Comparison of ENCODE assay signal across 11 mouse cellular contexts in genomic region chr4:131875242-131875641, GRCm38 (mm10). TPM values are rescaled to one million over a fixed set of nuclear protein-coding genes. Genes with fewer than 3 reads are reported as not detected.
DNase-seq lines count a peak whose midpoint lies in the region; ATAC-seq and TF ChIP-seq lines count a peak whose summit lies in the region.
"Had no signal": no experiment of that assay in that cellular context is flagged by ENCODE, and none has a peak within 500 bp of the region (broad histone marks: within the 10 kb centered on the region; RNA-seq: fewer than 3 reads in every experiment).

No protein-coding gene starts in this region.

- no peaks in the 10 kb centered on the region for H3K9me3 ChIP-seq in forebrain, postnatal 0 days (ENCODE audit: low read length)
- H3K9me3 ChIP-seq in liver, embryonic 16.5 days (replicated peaks; ENCODE audit: control insufficient read depth, low read length), result no peaks in the 10 kb centered on the region

- peak overlapping the region; percentile 79 for H3K4me2 ChIP-seq in forebrain, postnatal 0 days (ENCODE audit: low read depth)
- peak overlapping the region; percentile 80 for H3K4me2 ChIP-seq in liver, embryonic 16.5 days (ENCODE audit: low read depth, low read length)

- H3K79me2 ChIP-seq in heart, adult 2 months (replicated peaks; ENCODE audit: control insufficient read depth, insufficient read depth, low read length), result peaks cover 6% of the 10 kb centered on the region

- TF ChIP-seq EP300 in heart, adult 2 months (IDR thresholded peaks at IDR 0.05; ENCODE audit: insufficient read depth, low read depth, low read length), result no peak

- H3K4me3 ChIP-seq in heart, adult 2 months, result no peak overlapping the region
- H3K4me3 ChIP-seq in forebrain, postnatal 0 days (ENCODE audit: low read depth, low read length), result peak overlapping the region; percentile 92
- H3K4me3 ChIP-seq in liver, embryonic 16.5 days (ENCODE audit: low read depth, low read length), result peak overlapping the region; percentile 100

- no peak for TF ChIP-seq POLR2A in heart, adult 2 months (IDR thresholded peaks at IDR 0.05; ENCODE audit: insufficient read depth, low read depth, low read length)

- no peaks in the 10 kb centered on the region for H3K27me3 ChIP-seq in heart, adult 2 months (ENCODE audit: control insufficient read depth, insufficient read depth, low read length)
- H3K27me3 ChIP-seq in forebrain, postnatal 0 days (ENCODE audit: insufficient read depth, low read length), result no peaks in the 10 kb centered on the region
- H3K27me3 ChIP-seq in liver, embryonic 16.5 days (ENCODE audit: control insufficient read depth, insufficient read depth, low read depth, low read length), result no peaks in the 10 kb centered on the region

- ATAC-seq in forebrain, postnatal 0 days, result no peak
- ATAC-seq in liver, embryonic 16.5 days (ENCODE audit: low read depth), result no peak
- ATAC-seq: CD4-positive, CD25-positive, alpha-beta regulatory T cell, adult 4 months had no signal

- 0 out of 2 replicates have a peak overlapping the region, but pooled peaks have one; percentile 28 for H3K9ac ChIP-seq in heart, adult 2 months (ENCODE audit: low read depth, low read length)
- H3K9ac ChIP-seq in forebrain, postnatal 0 days, result peak overlapping the region; percentile 99
- H3K9ac ChIP-seq in liver, embryonic 16.5 days (ENCODE audit: low read depth, low read length), result peak overlapping the region; percentile 100

- intact Hi-C loops in heart, adult 2 months (cut with DNase I), result loop anchor here (2.0 kb wide), 1 partner anchor 40 kb away; no protein-coding TSS in a partner anchor

- H3K36me3 ChIP-seq in heart, adult 2 months (ENCODE audit: control insufficient read depth, insufficient read depth, low read length), result peaks cover 33% of the 10 kb centered on the region
- H3K36me3 ChIP-seq in forebrain, postnatal 0 days (ENCODE audit: insufficient read depth), result no peaks in the 10 kb centered on the region
- H3K36me3 ChIP-seq in liver, embryonic 16.5 days (ENCODE audit: control insufficient read depth, insufficient read depth), result no peaks in the 10 kb centered on the region

- TF ChIP-seq CTCF in heart, adult 2 months (IDR thresholded peaks at IDR 0.05), result no peak
- no peak for TF ChIP-seq CTCF in forebrain, postnatal 0 days (IDR thresholded peaks at IDR 0.05; ENCODE audit: low read depth)

- no peak for DNase-seq in heart, adult 2 months
- DNase-seq in heart, postnatal 4 days, result no peak
- DNase-seq in B cell, adult 2 months, result peak; percentile 11 to 17
- DNase-seq in forebrain, postnatal 0 days, result no peak
- no peak for DNase-seq in Muller cell, postnatal 12 days (ENCODE audit: inconsistent ontology term)
- no peak for DNase-seq in frontal cortex, postnatal 10 days (ENCODE audit: low spot score in 2 of 2)
- no peak for DNase-seq in right cerebral cortex, postnatal 4 days
- DNase-seq: cerebellum, adult 9-10 months; thymus, postnatal 36 days had no signal

- peaks cover 29% of the 10 kb centered on the region for H3K4me1 ChIP-seq in heart, adult 2 months (ENCODE audit: control insufficient read depth, insufficient read depth, low read length)
- H3K4me1 ChIP-seq in forebrain, postnatal 0 days (ENCODE audit: insufficient read depth), result peaks cover 22% of the 10 kb centered on the region
- peaks cover 34% of the 10 kb centered on the region for H3K4me1 ChIP-seq in liver, embryonic 16.5 days (ENCODE audit: control insufficient read depth, low read depth, low read length)

- 35% methylated on average over 3 of the region's 3 CpGs for WGBS in heart, adult 2 months
- 25% methylated on average over 3 of the region's 3 CpGs for WGBS in forebrain, postnatal 0 days
- 23% methylated on average over 3 of the region's 3 CpGs for WGBS in liver, embryonic 16.5 days (ENCODE audit: insufficient replicate concordance)

- H3K27ac ChIP-seq in heart, adult 2 months, result no peak overlapping the region
- H3K27ac ChIP-seq in forebrain, postnatal 0 days (ENCODE audit: low read depth, low read length), result no peak overlapping the region
- H3K27ac ChIP-seq in liver, embryonic 16.5 days (ENCODE audit: low read length), result no peak overlapping the region

RNA-seq across cellular contexts. Expression of gene Srsf4, which starts 1.8 kb away (rescaled TPM):
- 10 to 100 TPM; 31.9 to 34.9 TPM for total RNA-seq in heart, adult 2 months (2021)
- 20.4 and 22.4 TPM in 2 replicates for polyA plus RNA-seq in heart, adult 2 months (2012; rRNA removed)
- total RNA-seq in heart, postnatal 4 days (2021), result 10 to 100 TPM; 73.2 to 76.8 TPM
- 28.2 and 49.4 TPM in 2 replicates for total RNA-seq in forebrain, postnatal 0 days (2014; rRNA removed)
- polyA plus RNA-seq in forebrain, postnatal 0 days (2015; fragmentation: Nextera tagmentation; extraction: Ambion mirVana), result 81.3 and 99.7 TPM in 2 replicates
- polyA plus RNA-seq in liver, embryonic 16.5 days (2015; fragmentation: Nextera tagmentation; extraction: Ambion mirVana), result 51.2 and 51.9 TPM in 2 replicates

RNA-seq across cellular contexts. Expression of gene Mecr, which starts 32.0 kb away (rescaled TPM):
- total RNA-seq in heart, adult 2 months (2021), result 10 to 100 TPM; 27.7 to 28.3 TPM
- polyA plus RNA-seq in heart, adult 2 months (2012; rRNA removed), result 28.1 and 32.9 TPM in 2 replicates
- total RNA-seq in heart, postnatal 4 days (2021), result 10 to 100 TPM; 22.4 to 25.2 TPM
- total RNA-seq in forebrain, postnatal 0 days (2014; rRNA removed), result 20.3 and 22.2 TPM in 2 replicates
- 31.8 and 32.1 TPM in 2 replicates for polyA plus RNA-seq in forebrain, postnatal 0 days (2015; fragmentation: Nextera tagmentation; extraction: Ambion mirVana)
- 32.8 and 33.0 TPM in 2 replicates for polyA plus RNA-seq in liver, embryonic 16.5 days (2015; fragmentation: Nextera tagmentation; extraction: Ambion mirVana)

RNA-seq across cellular contexts. Expression of gene Ptpru, which starts 37.2 kb away (rescaled TPM):
- total RNA-seq in heart, adult 2 months (2021), result 1 to 10 TPM; 4.3 to 5.7 TPM
- polyA plus RNA-seq in heart, adult 2 months (2012; rRNA removed), result 4.2 and 5.5 TPM in 2 replicates
- 1 to 10 TPM; 2.1 to 3.6 TPM for total RNA-seq in heart, postnatal 4 days (2021)
- 18.5 and 27.4 TPM in 2 replicates for total RNA-seq in forebrain, postnatal 0 days (2014; rRNA removed)
- 15.0 and 21.2 TPM in 2 replicates for polyA plus RNA-seq in forebrain, postnatal 0 days (2015; fragmentation: Nextera tagmentation; extraction: Ambion mirVana)
- 3.4 and 5.0 TPM in 2 replicates for polyA plus RNA-seq in liver, embryonic 16.5 days (2015; fragmentation: Nextera tagmentation; extraction: Ambion mirVana)
- polyA plus RNA-seq: CD4-positive, CD25-positive, alpha-beta regulatory T cell, adult 4 months had no signal

RNA-seq across cellular contexts. Expression of gene Tmem200b, which starts 46.3 kb away (rescaled TPM):
- total RNA-seq in heart, adult 2 months (2021), result 1 to 10 TPM; 7.3 to 7.4 TPM
- 6.9 and 10.4 TPM in 2 replicates for polyA plus RNA-seq in heart, adult 2 months (2012; rRNA removed)
- 10 to 100 TPM in 1 of 2 experiments, 1 to 10 TPM in 1; 9.4 to 12.8 TPM for total RNA-seq in heart, postnatal 4 days (2021)
- 2.5 and 2.7 TPM in 2 replicates for total RNA-seq in forebrain, postnatal 0 days (2014; rRNA removed)
- polyA plus RNA-seq in forebrain, postnatal 0 days (2015; fragmentation: Nextera tagmentation; extraction: Ambion mirVana), result 0.26 and 0.33 TPM in 2 replicates
- not detected in 2 replicates for polyA plus RNA-seq in liver, embryonic 16.5 days (2015; fragmentation: Nextera tagmentation; extraction: Ambion mirVana)
- polyA plus RNA-seq: CD4-positive, CD25-positive, alpha-beta regulatory T cell, adult 4 months had no signal

Comparison
In these comparisons a context has a peak if more than half of its experiments do, and no peak if none do; other contexts are left out.
1. DNase-seq: peak in B cell, adult 2 months (2 of 2); none in heart, adult 2 months (0 of 2), heart, postnatal 4 days (single experiment), forebrain, postnatal 0 days (single experiment), Muller cell, postnatal 12 days (single experiment), frontal cortex, postnatal 10 days (0 of 2) and right cerebral cortex, postnatal 4 days (single experiment).
2. H3K9ac ChIP-seq: peak in every context shown above with its lines; median percentile 100 in liver, embryonic 16.5 days; 99 in forebrain, postnatal 0 days; 28 in heart, adult 2 months.